16 mouse cellular contexts compared by ENCODE assay signal in the genomic region with DNA sequence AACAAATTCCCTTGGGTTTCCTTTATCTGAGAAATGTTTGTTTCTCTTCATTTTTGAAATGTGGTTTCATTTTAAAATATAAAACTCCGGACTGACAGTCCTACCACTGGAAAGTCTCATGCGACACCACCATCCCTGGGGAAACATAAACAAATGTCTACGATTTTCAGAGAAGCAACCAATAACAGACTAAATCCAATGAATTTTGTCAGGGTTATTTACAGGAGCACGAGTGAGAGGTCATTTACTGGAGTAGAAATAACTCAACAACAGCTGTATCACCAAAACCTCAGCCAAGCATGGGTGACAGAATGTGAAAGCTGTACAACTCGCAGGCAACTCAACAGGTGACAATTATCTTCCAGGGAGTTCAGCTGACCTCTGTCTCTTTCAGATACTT.
DNase-seq lines count a peak whose midpoint lies in the region; ATAC-seq lines count a peak whose summit lies in the region.
"Had no signal": no experiment of that assay in that cellular context is flagged by ENCODE, and none has a peak within 500 bp of the region (broad histone marks: within the 10 kb centered on the region; RNA-seq: fewer than 3 reads in every experiment).

No protein-coding gene starts in this region.

- 0 out of 2 replicates have a peak, but pooled peaks have one; percentile 35 for ATAC-seq in kidney, embryonic 16.5 days (ENCODE audit: low FRiP score, low TSS enrichment)
- no peak for ATAC-seq in cerebellum, adult (ENCODE audit: insufficient number of reproducible peaks, low FRiP score, low TSS enrichment)
- ATAC-seq: midbrain, embryonic 16.5 days had no signal

- H3K4me2 ChIP-seq in kidney, embryonic 16.5 days (replicated peaks; ENCODE audit: low read depth, low read length): no peak overlapping the region
- H3K4me2 ChIP-seq: forebrain, embryonic 12.5 days; hindbrain, embryonic 12.5 days had no signal

- no peak overlapping the region for H3K9ac ChIP-seq in kidney, embryonic 16.5 days (replicated peaks; ENCODE audit: low read length)
- H3K9ac ChIP-seq: forebrain, embryonic 12.5 days; hindbrain, embryonic 12.5 days had no signal

- 0 out of 2 replicates have a peak overlapping the region, but pooled peaks have one; percentile 9 for H3K27ac ChIP-seq in kidney, embryonic 16.5 days (ENCODE audit: low read length)
- H3K27ac ChIP-seq: embryonic facial prominence, embryonic 10.5 days; forebrain, embryonic 12.5 days; hindbrain, embryonic 12.5 days; stomach, postnatal 0 days had no signal

- no peak for DNase-seq in kidney, adult 11 months
- DNase-seq in adipocyte (ENCODE audit: low spot score): peak; percentile 51
- DNase-seq in kidney, postnatal 4 days: peak; percentile 13 to 14
- DNase-seq in lung, postnatal 36 days: peak; percentile 49
- no peak for DNase-seq in frontal cortex, postnatal 10 days (ENCODE audit: low spot score in 2 of 2)
- DNase-seq: adrenal gland, adult 8-10 months; cerebellum, adult 9-10 months; gastrocnemius, postnatal 14 days; heart, postnatal 10 days had no signal

- 38% methylated on average over 5 of the region's 5 CpGs for WGBS in kidney, embryonic 16.5 days

- no peaks in the 10 kb centered on the region for H3K36me3 ChIP-seq in kidney, embryonic 16.5 days (ENCODE audit: insufficient read depth, low read length)
- H3K36me3 ChIP-seq: embryonic facial prominence, embryonic 10.5 days; forebrain, embryonic 12.5 days; hindbrain, embryonic 12.5 days had no signal

- no peak overlapping the region for H3K4me3 ChIP-seq in kidney, embryonic 16.5 days (ENCODE audit: low read length)
- H3K4me3 ChIP-seq: embryonic facial prominence, embryonic 10.5 days; forebrain, embryonic 12.5 days; hindbrain, embryonic 12.5 days had no signal

- H3K4me1 ChIP-seq in kidney, embryonic 16.5 days (ENCODE audit: insufficient read depth, low read length): no peaks in the 10 kb centered on the region; the same call in 1 of the 2 replicates
- H3K4me1 ChIP-seq: embryonic facial prominence, embryonic 10.5 days; hindbrain, embryonic 12.5 days had no signal

- no peaks in the 10 kb centered on the region for H3K9me3 ChIP-seq in kidney, embryonic 16.5 days (ENCODE audit: low read length)
- H3K9me3 ChIP-seq: embryonic facial prominence, embryonic 10.5 days; forebrain, embryonic 12.5 days; hindbrain, embryonic 12.5 days had no signal

- no peaks in the 10 kb centered on the region for H3K27me3 ChIP-seq in kidney, embryonic 16.5 days (ENCODE audit: insufficient read depth, low read length)
- H3K27me3 ChIP-seq: forebrain, embryonic 12.5 days; hindbrain, embryonic 12.5 days had no signal

Comparison
In these comparisons a context has a peak if more than half of its experiments do, and no peak if none do; other contexts are left out.
1. DNase-seq: peak in adipocyte (single experiment), kidney, postnatal 4 days (2 of 2) and lung, postnatal 36 days (single experiment); none in kidney, adult 11 months (single experiment) and frontal cortex, postnatal 10 days (0 of 2).